Mouse (Mus musculus): ENCODE measurements at regions not wholly inside any gene's neighbourhood (a gene's known extent, or its start where the extent isn't known, plus 50 kb on each side); places are given as distances from the start of the nearest gene placed in this dataset.

- WGBS, result 54% methylated on average over 9 of the region's 9 CpGs
- no peak overlapping the region for H3K9ac ChIP-seq (ENCODE audit: low read depth, low read length, severe bottlenecking)
Observed at GRCm38 (mm10) chr5:52023212-52023611, 167.1 kb downstream of the Dhx15 start.

GRCm38 (mm10) chr5:52016992-52017391 is 173.3 kb downstream of the Dhx15 start:
- no peaks in the 10 kb centered on the region for H3K4me1 ChIP-seq (ENCODE audit: control insufficient read depth, insufficient read depth, low read length)
- H3K4me3 ChIP-seq (replicated peaks; ENCODE audit: low read length), result no peak overlapping the region
- no peak overlapping the region for H3K4me2 ChIP-seq (replicated peaks; ENCODE audit: low read depth, low read length, severe bottlenecking)
- no peaks in the 10 kb centered on the region for H3K36me3 ChIP-seq (ENCODE audit: control insufficient read depth, insufficient read depth, low read length)
- DNase-seq (ENCODE audit: low spot score) (no peak), ATAC-seq (ENCODE audit: low FRiP score, low read depth) (no peak)
- 64% methylated on average over 3 of the region's 3 CpGs for WGBS
- no peak overlapping the region for H3K27ac ChIP-seq (replicated peaks; ENCODE audit: low read depth, low read length)
- TF ChIP-seq POLR2A (IDR thresholded peaks at IDR 0.05; ENCODE audit: borderline replicate concordance, extremely low read depth, insufficient read depth, insufficient read length), result no peak
- H3K27me3 ChIP-seq (ENCODE audit: control insufficient read depth, insufficient read depth, low read length), result no peaks in the 10 kb centered on the region
- H3K9ac ChIP-seq (ENCODE audit: low read depth, low read length, severe bottlenecking), result no peak overlapping the region
- no peaks in the 10 kb centered on the region for H3K9me3 ChIP-seq (ENCODE audit: control insufficient read depth, low read length)

More at GRCm38 (mm10) chr5:52023212-52023611, 167.1 kb downstream of the Dhx15 start:
- Histone ChIP-seq H3K27ac (replicated peaks; ENCODE audit: low read depth, low read length) (no peak overlapping the region), H3K4me3 (replicated peaks; ENCODE audit: low read length) (no peak overlapping the region), H3K27me3 (ENCODE audit: control insufficient read depth, insufficient read depth, low read length) (no peaks in the 10 kb centered on the region), H3K4me1 (ENCODE audit: control insufficient read depth, insufficient read depth, low read length) (peaks cover 3% of the 10 kb centered on the region; the same call in 1 of the 2 replicates), H3K4me2 (replicated peaks; ENCODE audit: low read depth, low read length, severe bottlenecking) (no peak overlapping the region), H3K9me3 (ENCODE audit: control insufficient read depth, low read length) (no peaks in the 10 kb centered on the region), H3K36me3 (ENCODE audit: control insufficient read depth, insufficient read depth, low read length) (no peaks in the 10 kb centered on the region)
- no peak for TF ChIP-seq POLR2A (IDR thresholded peaks at IDR 0.05; ENCODE audit: borderline replicate concordance, extremely low read depth, insufficient read depth, insufficient read length)
- ATAC-seq (ENCODE audit: low FRiP score, low read depth) (no peak), DNase-seq (ENCODE audit: low spot score) (peak; percentile 39)

GRCm38 (mm10) chr5:52015786-52016185 is 174.5 kb downstream of the Dhx15 start:
- H3K27me3 ChIP-seq (ENCODE audit: control insufficient read depth, insufficient read depth, low read length), result no peaks in the 10 kb centered on the region
- no peak overlapping the region for H3K4me2 ChIP-seq (replicated peaks; ENCODE audit: low read depth, low read length, severe bottlenecking)
- no peak overlapping the region for H3K4me3 ChIP-seq (replicated peaks; ENCODE audit: low read length)
- no peak for TF ChIP-seq POLR2A (IDR thresholded peaks at IDR 0.05; ENCODE audit: borderline replicate concordance, extremely low read depth, insufficient read depth, insufficient read length)
- H3K9ac ChIP-seq (ENCODE audit: low read depth, low read length, severe bottlenecking), result no peak overlapping the region
- no peaks in the 10 kb centered on the region for H3K4me1 ChIP-seq (ENCODE audit: control insufficient read depth, insufficient read depth, low read length)
- no peaks in the 10 kb centered on the region for H3K9me3 ChIP-seq (ENCODE audit: control insufficient read depth, low read length)
- H3K27ac ChIP-seq (replicated peaks; ENCODE audit: low read depth, low read length), result no peak overlapping the region
- WGBS, result 49% methylated on average over 6 of the region's 6 CpGs
- no peaks in the 10 kb centered on the region for H3K36me3 ChIP-seq (ENCODE audit: control insufficient read depth, insufficient read depth, low read length)
- no peak for DNase-seq (ENCODE audit: low spot score)
- no peak for ATAC-seq (ENCODE audit: low FRiP score, low read depth)

- no peak for TF ChIP-seq POLR2A (IDR thresholded peaks at IDR 0.05; ENCODE audit: borderline replicate concordance, extremely low read depth, insufficient read depth, insufficient read length)
- Histone ChIP-seq H3K36me3 (ENCODE audit: control insufficient read depth, insufficient read depth, low read length) (no peaks in the 10 kb centered on the region), H3K27me3 (ENCODE audit: control insufficient read depth, insufficient read depth, low read length) (no peaks in the 10 kb centered on the region), H3K27ac (replicated peaks; ENCODE audit: low read depth, low read length) (no peak overlapping the region), H3K4me3 (replicated peaks; ENCODE audit: low read length) (no peak overlapping the region), H3K4me2 (replicated peaks; ENCODE audit: low read depth, low read length, severe bottlenecking) (no peak overlapping the region), H3K9me3 (ENCODE audit: control insufficient read depth, low read length) (no peaks in the 10 kb centered on the region), H3K4me1 (ENCODE audit: control insufficient read depth, insufficient read depth, low read length) (no peaks in the 10 kb centered on the region), H3K9ac (ENCODE audit: low read depth, low read length, severe bottlenecking) (no peak overlapping the region)
- ATAC-seq (ENCODE audit: low FRiP score, low read depth), result no peak
- WGBS, result 93% methylated on average over 7 of the region's 7 CpGs
- no peak for DNase-seq (ENCODE audit: low spot score)
Observed at GRCm38 (mm10) chr5:52010426-52010825, 179.9 kb downstream of the Dhx15 start.

- Histone ChIP-seq H3K36me3 (ENCODE audit: control insufficient read depth, insufficient read depth, low read length) (no peaks in the 10 kb centered on the region), H3K4me3 (replicated peaks; ENCODE audit: low read length) (no peak overlapping the region), H3K4me2 (replicated peaks; ENCODE audit: low read depth, low read length, severe bottlenecking) (no peak overlapping the region), H3K4me1 (ENCODE audit: control insufficient read depth, insufficient read depth, low read length) (no peaks in the 10 kb centered on the region), H3K9me3 (ENCODE audit: control insufficient read depth, low read length) (no peaks in the 10 kb centered on the region), H3K27ac (replicated peaks; ENCODE audit: low read depth, low read length) (no peak overlapping the region), H3K27me3 (ENCODE audit: control insufficient read depth, insufficient read depth, low read length) (no peaks in the 10 kb centered on the region), H3K9ac (ENCODE audit: low read depth, low read length, severe bottlenecking) (no peak overlapping the region)
- ATAC-seq (ENCODE audit: low FRiP score, low read depth) (no peak), DNase-seq (ENCODE audit: low spot score) (no peak)
- no peak for TF ChIP-seq POLR2A (IDR thresholded peaks at IDR 0.05; ENCODE audit: borderline replicate concordance, extremely low read depth, insufficient read depth, insufficient read length)
- WGBS, result 81% methylated on average over 3 of the region's 3 CpGs
Observed at GRCm38 (mm10) chr5:52008942-52009341, 181.4 kb downstream of the Dhx15 start.

- Histone ChIP-seq H3K9me3 (ENCODE audit: control insufficient read depth, low read length) (no peaks in the 10 kb centered on the region), H3K27ac (replicated peaks; ENCODE audit: low read depth, low read length) (no peak overlapping the region), H3K36me3 (ENCODE audit: control insufficient read depth, insufficient read depth, low read length) (no peaks in the 10 kb centered on the region), H3K4me2 (replicated peaks; ENCODE audit: low read depth, low read length, severe bottlenecking) (no peak overlapping the region), H3K4me1 (ENCODE audit: control insufficient read depth, insufficient read depth, low read length) (no peaks in the 10 kb centered on the region), H3K4me3 (replicated peaks; ENCODE audit: low read length) (no peak overlapping the region), H3K9ac (ENCODE audit: low read depth, low read length, severe bottlenecking) (no peak overlapping the region), H3K27me3 (ENCODE audit: control insufficient read depth, insufficient read depth, low read length) (no peaks in the 10 kb centered on the region)
- 59% methylated on average over 3 of the region's 3 CpGs for WGBS
- DNase-seq (ENCODE audit: low spot score) (no peak), ATAC-seq (ENCODE audit: low FRiP score, low read depth) (no peak)
- TF ChIP-seq POLR2A (IDR thresholded peaks at IDR 0.05; ENCODE audit: borderline replicate concordance, extremely low read depth, insufficient read depth, insufficient read length), result no peak
Observed at GRCm38 (mm10) chr5:52006843-52007242, 183.5 kb downstream of the Dhx15 start.

Measured in limb, embryonic 14.5 days (tissue).